Mouse (Mus musculus) cerebellum, adult 2 months (tissue): ENCODE data around the gene Zbtb20. TPM values are rescaled to one million over a fixed set of nuclear protein-coding genes. Genes with fewer than 3 reads are reported as not detected.

Experiments used
- DNase-seq, 2 experiments: peaks; one replicate each; pipeline ENCODE4 v3.0.0; 2021
- H3K27ac ChIP-seq: fragments of 200-500 bp; 2 replicates; pipeline ENCODE4 v1.5.1; 2012; ENCODE audit warnings: low read length, control low read depth, inconsistent platforms; ENCODE audit not compliant: insufficient read depth
- H3K27me3 ChIP-seq: fragments of 200-500 bp; 2 replicates; pipeline ENCODE4 v1.6.1; 2012; ENCODE audit warnings: inconsistent platforms, mild to moderate bottlenecking, low read length, moderate library complexity; ENCODE audit not compliant: control insufficient read depth, insufficient read depth
- H3K4me1 ChIP-seq: fragments of 200-500 bp; 2 replicates; pipeline ENCODE4 v1.6.1; 2011; ENCODE audit warnings: low read length; ENCODE audit not compliant: control insufficient read depth, insufficient read depth
- H3K4me3 ChIP-seq: fragments of 200-500 bp; replicated peaks from 2 replicates; pipeline ENCODE3; 2011; ENCODE audit warnings: mild to moderate bottlenecking, low read depth, low read length, control low read depth; ENCODE audit not compliant: insufficient read depth
- CTCF ChIP-seq: fragments of 200-500 bp; IDR thresholded peaks from 2 replicates; pipeline ENCODE4 v1.5.1; 2011; ENCODE audit warnings: low read depth, mild to moderate bottlenecking, control low read depth, low read length, moderate library complexity, borderline replicate concordance; ENCODE audit not compliant: insufficient read depth
- POLR2A ChIP-seq: fragments of 200-500 bp; IDR thresholded peaks from 2 replicates; pipeline ENCODE4 v1.6.1; 2011; ENCODE audit warnings: low read length, control low read depth, borderline replicate concordance; ENCODE audit not compliant: insufficient read depth
- WGBS: fragments of 180-500 bp; shearing (Covaris S2); methylation state at CpG from one replicate; pipeline ENCODE4 v1.1.7; 2018; 5-methylcytosine and 5-hydroxymethylcytosine counted together
- polyA plus RNA-seq: library from polyadenylated mRNA; depleted of rRNA; stranded (reverse); fragments of >200 nt; gene quantifications from 2 replicates; pipeline ENCODE4 v1.2.3, GENCODE M21; 2012

Gene Zbtb20
- polyA plus RNA-seq, 1 experiment = 25.2 TPM

DNA sequence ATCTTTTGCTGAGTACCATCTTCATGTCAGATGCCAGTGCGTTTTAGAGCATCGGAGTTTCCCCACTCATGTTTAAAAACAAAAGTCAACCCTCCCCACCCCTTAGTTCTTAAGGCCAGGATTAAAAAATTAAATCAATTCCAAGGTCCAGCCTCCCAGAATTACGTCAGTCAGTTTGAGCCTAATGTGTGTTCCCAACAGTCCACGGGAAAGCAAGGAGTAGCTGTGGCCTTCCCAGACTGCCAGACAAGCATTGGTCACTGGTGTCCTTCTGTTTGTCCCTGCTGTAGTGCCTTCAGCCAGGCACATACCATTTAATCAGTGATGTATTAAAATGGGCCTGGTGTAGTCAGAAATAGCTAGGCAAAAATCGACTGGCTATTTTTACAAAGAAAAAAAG, 673.1 kb downstream of the Zbtb20 start:
- TF ChIP-seq CTCF = no peak
- no peak for TF ChIP-seq POLR2A
- peaks cover 12% of the 10 kb centered on the region for H3K4me1 ChIP-seq
- DNase-seq = no peak
- no peaks in the 10 kb centered on the region for H3K27me3 ChIP-seq
- no peak overlapping the region for H3K27ac ChIP-seq
- H3K4me3 ChIP-seq = no peak overlapping the region
- 56% methylated on average over 5 of the region's 5 CpGs for WGBS

DNA sequence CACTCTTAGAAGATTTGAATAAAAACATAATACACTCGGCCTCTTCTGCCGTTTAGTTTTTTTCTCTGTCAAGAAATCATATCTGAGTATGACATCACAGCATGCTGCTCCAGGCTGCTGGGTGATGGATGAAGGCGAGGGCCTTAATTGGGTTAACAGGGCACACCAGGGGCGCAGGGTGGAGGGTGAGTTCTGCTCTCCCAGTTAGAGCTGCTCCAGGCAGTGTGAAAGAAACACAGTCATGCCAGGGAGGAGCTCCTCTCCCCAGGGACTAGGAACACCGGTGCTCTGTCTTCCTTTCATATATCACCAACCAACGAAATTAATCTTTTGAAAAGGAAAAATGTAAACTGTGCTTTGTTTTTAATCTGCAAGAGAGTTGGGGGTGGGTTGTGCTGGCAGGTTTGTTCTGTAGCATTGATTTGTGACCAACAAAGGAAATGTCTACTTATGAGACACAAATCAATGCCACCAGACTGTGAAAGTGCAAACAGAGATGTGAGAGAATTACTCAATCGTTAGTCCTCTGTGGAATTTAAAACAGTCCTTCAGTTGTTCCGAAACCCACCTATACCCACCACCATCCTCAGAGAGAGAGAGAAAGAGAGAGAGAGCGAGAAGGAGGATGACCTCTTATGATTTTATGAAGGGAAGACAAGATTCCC, 673.9 kb downstream of the Zbtb20 start:
- peaks cover 12% of the 10 kb centered on the region for H3K4me1 ChIP-seq
- no peak overlapping the region for H3K4me3 ChIP-seq
- WGBS = 60% methylated on average over 9 of the region's 9 CpGs
- DNase-seq = no peak
- TF ChIP-seq CTCF = no peak
- TF ChIP-seq POLR2A = no peak
- no peak overlapping the region for H3K27ac ChIP-seq
- H3K27me3 ChIP-seq = no peaks in the 10 kb centered on the region

DNA sequence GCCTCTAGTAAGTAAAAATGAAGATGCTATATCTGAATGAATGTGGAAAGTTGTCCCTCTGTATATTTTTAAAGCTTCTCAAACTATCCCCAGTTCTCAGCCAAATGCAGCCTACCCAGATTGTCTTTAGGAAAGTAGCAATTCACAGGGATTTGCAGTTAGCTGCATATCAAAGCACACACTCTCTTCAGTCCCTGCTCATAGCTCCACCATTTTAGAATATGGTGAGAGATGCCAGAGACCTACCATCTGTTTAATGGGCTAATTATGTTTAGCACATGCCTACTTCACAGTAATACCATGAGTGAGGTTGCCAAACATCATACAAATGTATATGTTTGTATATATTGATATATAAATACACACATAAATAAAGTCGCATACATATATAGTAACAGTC, 676.8 kb downstream of the Zbtb20 start:
- TF ChIP-seq CTCF = no peak
- TF ChIP-seq POLR2A = no peak
- 98% methylated on average over 1 of the region's 1 CpGs for WGBS
- no peak overlapping the region for H3K27ac ChIP-seq
- peaks cover 11% of the 10 kb centered on the region; the same call in 1 of the 2 replicates for H3K4me1 ChIP-seq
- no peaks in the 10 kb centered on the region for H3K27me3 ChIP-seq
- H3K4me3 ChIP-seq = no peak overlapping the region
- DNase-seq = no peak

DNA sequence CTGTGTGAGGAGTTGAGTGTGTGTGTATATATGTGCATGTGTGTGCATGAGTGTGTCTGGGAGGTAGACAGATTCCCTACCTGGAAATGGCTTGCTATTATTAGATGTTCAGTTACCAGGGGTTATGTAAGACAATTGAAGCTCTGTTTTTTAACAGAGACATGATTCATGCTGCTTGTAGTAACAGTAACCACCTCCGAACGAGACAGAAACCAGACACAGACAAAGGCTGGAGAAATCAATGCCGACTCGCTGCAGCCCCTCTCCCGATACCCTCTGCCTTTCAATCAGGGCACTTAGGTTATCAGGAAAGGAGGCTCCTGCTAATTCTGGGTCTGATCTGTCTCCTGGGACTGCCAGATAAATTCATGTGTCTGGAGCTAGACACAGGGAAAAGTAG, 681.7 kb downstream of the Zbtb20 start:
- Histone ChIP-seq H3K27me3 (no peaks in the 10 kb centered on the region), H3K4me3 (no peak overlapping the region), H3K27ac (peak overlapping the region; percentile 79), H3K4me1 (peaks cover 8% of the 10 kb centered on the region; the same call in 1 of the 2 replicates)
- 35% methylated on average over 5 of the region's 5 CpGs for WGBS
- TF ChIP-seq CTCF = no peak
- TF ChIP-seq POLR2A = no peak
- DNase-seq = peak; percentile 50 to 58

DNA sequence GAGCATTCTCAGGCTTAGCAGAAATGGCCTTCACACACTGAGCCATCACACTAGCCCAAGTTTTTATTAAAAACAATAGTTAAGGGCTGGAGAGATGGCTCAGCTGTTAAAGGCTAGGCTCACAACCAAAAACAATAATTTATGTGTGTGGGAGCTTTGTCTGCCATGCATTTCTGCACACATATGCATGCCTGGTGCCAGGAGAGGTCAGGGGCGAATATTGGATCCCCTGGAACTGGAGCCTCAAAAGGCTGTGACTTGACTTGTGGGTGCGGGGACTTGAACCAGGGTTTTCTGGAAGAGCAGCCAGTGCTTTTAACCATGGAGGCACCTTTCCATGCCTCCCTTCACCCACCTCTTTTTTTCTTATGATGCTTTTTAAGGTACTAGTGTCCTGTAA, 685.6 kb downstream of the Zbtb20 start:
- Histone ChIP-seq H3K27ac (no peak overlapping the region), H3K27me3 (no peaks in the 10 kb centered on the region), H3K4me3 (no peak overlapping the region), H3K4me1 (peaks cover 8% of the 10 kb centered on the region; the same call in 1 of the 2 replicates)
- TF ChIP-seq CTCF (no peak), POLR2A (no peak)
- whole genome bisulfite sequencing = 91% methylated on average over 2 of the region's 2 CpGs
- no peak for DNase-seq

DNA sequence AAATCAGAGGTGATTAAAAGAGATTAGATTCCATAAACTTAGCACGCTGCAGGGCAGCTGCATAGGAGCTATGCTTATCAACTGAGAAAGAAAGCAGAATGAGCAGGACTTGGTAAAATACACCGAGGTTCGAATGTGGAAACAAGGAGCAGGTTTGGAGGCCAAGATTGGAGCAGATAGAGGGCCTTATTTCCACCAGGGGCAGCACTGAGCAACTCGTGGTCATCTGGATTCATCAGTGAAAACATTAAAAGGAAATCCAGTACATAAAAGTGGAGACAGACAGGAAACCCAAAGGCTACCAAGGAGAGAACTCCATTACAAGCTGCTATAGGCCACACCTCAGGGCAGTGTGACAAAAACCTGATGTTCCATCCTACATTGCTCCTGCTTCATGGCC, 686.3 kb downstream of the Zbtb20 start:
- WGBS = 85% methylated on average over 4 of the region's 4 CpGs
- H3K4me3 ChIP-seq = no peak overlapping the region
- no peak for TF ChIP-seq POLR2A
- peak; percentile 17; the same call in 1 of the 2 replicates for TF ChIP-seq CTCF

DNA sequence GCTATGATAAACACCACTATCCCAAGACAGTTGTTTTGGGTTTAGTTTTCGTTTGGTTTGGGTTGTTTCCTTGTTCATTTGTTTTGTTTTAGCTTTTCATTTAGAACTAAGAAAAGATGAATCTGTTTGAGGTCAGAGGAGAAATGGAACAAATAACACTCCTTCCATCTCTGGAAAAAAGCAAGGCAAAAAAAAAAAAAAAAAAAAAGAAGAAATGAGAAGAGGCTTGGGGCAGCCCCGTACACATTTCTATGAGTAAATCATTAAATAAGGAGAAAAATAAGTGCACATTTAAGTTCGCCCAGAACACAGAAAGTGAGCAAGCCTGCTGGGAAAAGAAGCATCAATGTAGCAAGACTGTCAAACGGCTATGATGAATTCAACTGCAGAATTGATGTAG, 690.2 kb downstream of the Zbtb20 start:
- Histone ChIP-seq H3K27ac (no peak overlapping the region), H3K4me3 (no peak overlapping the region), H3K27me3 (no peaks in the 10 kb centered on the region), H3K4me1 (no peaks in the 10 kb centered on the region)
- DNase-seq = no peak
- no peak for TF ChIP-seq POLR2A
- no peak for TF ChIP-seq CTCF
- WGBS = 80% methylated on average over 4 of the region's 4 CpGs

More for the DNA sequence above, 686.3 kb downstream of the Zbtb20 start:
- H3K27ac ChIP-seq = no peak overlapping the region
- no peaks in the 10 kb centered on the region for H3K27me3 ChIP-seq
- no peak for DNase-seq
- H3K4me1 ChIP-seq = peaks cover 6% of the 10 kb centered on the region; the same call in 1 of the 2 replicates

DNA sequence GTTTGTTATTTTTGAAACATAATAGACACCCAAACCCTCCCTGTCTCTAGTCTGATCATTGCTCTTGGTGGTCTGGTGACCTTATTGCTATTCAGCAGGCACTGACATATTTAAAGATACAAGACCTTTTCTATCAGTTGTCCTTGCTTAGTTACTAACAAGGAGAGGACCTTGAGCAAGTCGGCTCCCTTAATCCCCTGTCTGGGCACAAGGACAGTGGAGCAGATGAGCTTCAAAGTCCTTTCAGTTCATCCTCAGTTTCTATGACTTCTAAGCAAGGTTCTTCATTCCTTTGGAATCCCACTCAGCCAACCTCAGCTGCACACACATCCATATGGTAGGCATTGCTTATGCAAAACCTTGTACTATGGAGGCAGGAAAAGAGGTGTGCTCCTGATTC, 690.8 kb downstream of the Zbtb20 start:
- Histone ChIP-seq H3K27me3 (no peaks in the 10 kb centered on the region), H3K4me3 (no peak overlapping the region), H3K4me1 (no peaks in the 10 kb centered on the region), H3K27ac (no peak overlapping the region)
- DNase-seq = no peak
- TF ChIP-seq POLR2A (no peak), CTCF (no peak)
- WGBS = 71% methylated on average over 1 of the region's 1 CpGs
